Mouse (Mus musculus): ENCODE data around the gene Insc. TPM values are rescaled to one million over a fixed set of nuclear protein-coding genes. Genes with fewer than 3 reads are reported as not detected.
"Not testable (repeated sequence)": the region's sequence is repeated elsewhere in the genome, so short reads cannot be mapped to it uniquely, and the experiment has no call there.

Insc gene
- polyA plus RNA-seq, 1 experiment from 2014 or later, result 0.21 TPM

DNA sequence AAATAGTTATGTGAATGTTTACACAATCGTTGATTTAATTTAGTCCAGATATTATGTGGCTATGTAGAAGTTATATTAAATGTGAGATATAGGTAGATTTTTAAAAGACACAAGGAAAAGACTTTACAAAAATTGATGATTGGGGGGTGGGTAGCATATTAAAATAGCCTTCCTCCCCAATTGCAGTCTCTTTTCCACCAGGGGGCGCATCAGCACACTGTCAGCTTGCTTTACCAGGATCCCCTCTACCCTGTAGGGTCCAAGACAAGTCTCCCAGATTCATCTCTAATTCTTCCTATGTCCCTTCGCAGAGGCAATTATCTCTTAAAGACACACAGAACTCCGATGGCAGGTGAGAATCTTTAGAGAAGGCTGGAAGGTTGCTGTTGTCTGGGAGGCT lies 11.8 kb upstream of the Insc start:
- POLR2A ChIA-PET, result not testable (repeated sequence)

GRCm38 (mm10) chr7:114736256-114736655 lies 7.2 kb upstream of the Insc start:
- POLR2A ChIA-PET, result interaction anchor here (1.6 kb wide), 1 partner anchor 84 kb away, joined by 3 read pairs; no protein-coding TSS in a partner anchor
- no peak for DNase-seq (ENCODE audit: low read depth, low spot score)

More for the DNA sequence above, 11.8 kb upstream of the Insc start:
- TF ChIP-seq CTCF (IDR thresholded peaks at IDR 0.05), result peak; percentile 70
- CTCF ChIA-PET, result interaction anchor here (1.2 to 10.1 kb wide), 3 partner anchors 12 to 84 kb away, joined by 4 to 73 read pairs (median 6); no protein-coding TSS in a partner anchor
- not testable (repeated sequence) for ATAC-seq; DNase-seq (ENCODE audit: low read depth, low spot score); H3K27me3 ChIP-seq
- in situ Hi-C loops (cut with MboI; ENCODE audit: low pct_unique_long_range_greater_than_20kb), result loop anchor here (5.0 kb wide), 1 partner anchor 39 kb away; no protein-coding TSS in a partner anchor

GRCm38 (mm10) chr7:114738166-114738565 lies 5.3 kb upstream of the Insc start:
- ChIA-PET POLR2A (no interaction called here), CTCF (no interaction called here)
- ATAC-seq, result no peak
- DNase-seq (ENCODE audit: low read depth, low spot score), result peak; percentile 39
- in situ Hi-C loops (cut with MboI; ENCODE audit: low pct_unique_long_range_greater_than_20kb), result loop anchor here (5.0 kb wide), 1 partner anchor 79 kb away; no protein-coding TSS in a partner anchor
- TF ChIP-seq CTCF (IDR thresholded peaks at IDR 0.05), result no peak
- H3K27me3 ChIP-seq, result no peaks in the 10 kb centered on the region

More at GRCm38 (mm10) chr7:114736256-114736655, 7.2 kb upstream of the Insc start:
- in situ Hi-C loops (cut with MboI; ENCODE audit: low pct_unique_long_range_greater_than_20kb), result loop anchor here (5.0 kb wide), 1 partner anchor 81 kb away; no protein-coding TSS in a partner anchor
- no peaks in the 10 kb centered on the region for H3K27me3 ChIP-seq
- no peak for TF ChIP-seq CTCF (IDR thresholded peaks at IDR 0.05)
- CTCF ChIA-PET, result interaction anchor here (1.3 to 1.4 kb wide), 3 partner anchors 17 to 82 kb away, joined by 3 to 5 read pairs (median 3); no protein-coding TSS in a partner anchor
- ATAC-seq, result no peak

GRCm38 (mm10) chr7:114740360-114741165 lies 2.9 kb upstream of the Insc start:
- ATAC-seq, result no peak
- in situ Hi-C loops (cut with MboI; ENCODE audit: low pct_unique_long_range_greater_than_20kb), result no loop called here
- CTCF ChIA-PET, result interaction anchor here (0.9 kb wide), 1 partner anchor 24 kb away, joined by 3 read pairs; no protein-coding TSS in a partner anchor
- POLR2A ChIA-PET, result no interaction called here
- H3K27me3 ChIP-seq, result no peaks in the 10 kb centered on the region
- no peak for DNase-seq (ENCODE audit: low read depth, low spot score)
- no peak for TF ChIP-seq CTCF (IDR thresholded peaks at IDR 0.05)

DNA sequence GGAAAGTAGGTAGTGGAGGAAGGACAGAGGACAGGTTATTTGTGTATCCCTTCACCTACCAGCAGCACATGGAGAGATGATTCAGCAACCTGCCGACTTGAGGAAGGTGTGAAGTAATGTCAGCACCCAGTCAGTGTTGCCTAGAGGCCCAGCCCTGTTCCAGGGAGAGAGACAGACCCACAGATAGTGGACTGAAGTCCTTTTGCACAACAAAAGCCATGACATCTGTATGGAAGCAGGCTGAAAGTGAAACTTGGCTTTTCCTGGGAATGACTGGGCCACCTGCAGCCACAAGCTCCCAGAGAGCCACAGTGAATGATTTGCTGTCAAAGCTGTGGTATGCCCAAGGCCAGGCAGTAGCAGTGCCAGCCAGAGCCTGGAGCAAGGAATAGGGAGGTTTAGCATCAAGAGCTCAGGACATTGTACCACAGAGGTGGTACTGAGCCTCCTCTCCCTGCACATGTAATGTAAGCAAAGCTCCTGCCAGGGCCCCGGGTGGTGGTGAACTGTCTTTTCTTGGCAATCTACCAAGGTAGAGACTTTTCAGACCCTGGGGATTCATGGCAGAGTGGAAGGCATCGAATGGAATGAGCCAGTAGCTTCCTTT lies 1.2 kb downstream of the Insc start:
- ChIA-PET CTCF (interaction anchor here (1.4 to 2.2 kb wide), 2 partner anchors 73 to 76 kb away, joined by 3 to 7 read pairs; no protein-coding TSS in a partner anchor), POLR2A (interaction anchor here (0.6 to 0.7 kb wide), 2 partner anchors 45 to 73 kb away, joined by 3 read pairs; no protein-coding TSS in a partner anchor)
- peak; percentile 40 for ATAC-seq
- in situ Hi-C loops (cut with MboI; ENCODE audit: low pct_unique_long_range_greater_than_20kb), result no loop called here
- no peaks in the 10 kb centered on the region for H3K27me3 ChIP-seq
- DNase-seq (ENCODE audit: low read depth, low spot score), result peak; percentile 54
- no peak for TF ChIP-seq CTCF (IDR thresholded peaks at IDR 0.05)

GRCm38 (mm10) chr7:114745481-114746271 lies 2.2 kb downstream of the Insc start:
- no peak for TF ChIP-seq CTCF (IDR thresholded peaks at IDR 0.05)
- CTCF ChIA-PET, result interaction anchor here (1.4 to 2.2 kb wide), 2 partner anchors 72 to 75 kb away, joined by 3 to 7 read pairs; no protein-coding TSS in a partner anchor
- H3K27me3 ChIP-seq, result no peaks in the 10 kb centered on the region
- no peak for DNase-seq (ENCODE audit: low read depth, low spot score)
- POLR2A ChIA-PET, result interaction anchor here (0.6 to 0.7 kb wide), 3 partner anchors 28 to 376 kb away, joined by 3 read pairs; no protein-coding TSS in a partner anchor
- ATAC-seq, result no peak
- in situ Hi-C loops (cut with MboI; ENCODE audit: low pct_unique_long_range_greater_than_20kb), result no loop called here

DNA sequence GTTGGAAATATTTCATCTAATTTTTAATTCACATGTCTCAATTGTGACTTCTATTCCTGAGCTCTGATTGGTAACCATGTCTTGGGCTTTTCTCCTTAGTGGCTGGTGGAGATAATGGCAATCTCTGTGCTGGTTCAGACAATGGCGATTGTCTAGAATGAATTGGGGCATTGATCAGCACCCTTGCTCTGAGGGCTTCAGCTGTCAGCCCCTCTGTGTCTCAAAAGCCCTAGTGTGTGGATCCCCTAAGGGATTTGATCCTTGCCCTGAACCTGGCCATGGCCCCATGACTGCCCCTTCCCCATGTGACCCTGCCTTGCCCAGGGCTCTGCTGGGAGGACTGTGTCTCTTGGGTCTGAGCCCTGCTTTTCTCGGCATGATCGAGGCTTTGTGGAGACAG lies 4.1 kb downstream of the Insc start:
- no peak for ATAC-seq
- ChIA-PET POLR2A (interaction anchor here (0.6 kb wide), 1 partner anchor 34 kb away, joined by 4 read pairs; no protein-coding TSS in a partner anchor), CTCF (no interaction called here)
- in situ Hi-C loops (cut with MboI; ENCODE audit: low pct_unique_long_range_greater_than_20kb), result no loop called here
- no peaks in the 10 kb centered on the region for H3K27me3 ChIP-seq
- DNase-seq (ENCODE audit: low read depth, low spot score), result no peak
- TF ChIP-seq CTCF (IDR thresholded peaks at IDR 0.05), result no peak

DNA sequence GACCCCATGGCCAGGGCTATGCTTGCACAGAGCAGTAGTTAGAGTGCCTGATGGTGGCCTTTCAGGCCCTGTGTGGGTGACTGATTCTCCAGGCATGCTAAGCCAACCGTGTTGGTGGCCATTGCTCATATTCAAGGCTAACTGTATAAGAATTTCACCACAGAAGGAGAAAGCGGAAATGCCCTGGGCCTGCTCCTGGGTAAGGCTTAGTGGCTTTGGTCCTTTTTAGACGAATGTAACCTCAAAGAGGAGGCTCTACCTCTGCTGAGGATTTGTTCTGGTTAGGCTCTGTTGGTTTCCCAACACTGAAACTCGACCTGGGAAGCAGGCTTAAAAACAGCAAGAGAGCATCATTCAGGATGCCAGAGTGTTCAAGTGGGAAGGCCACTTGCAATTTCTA lies 4.7 kb downstream of the Insc start:
- peak; percentile 63 for ATAC-seq
- ChIA-PET CTCF (no interaction called here), POLR2A (no interaction called here)
- DNase-seq (ENCODE audit: low read depth, low spot score), result peak; percentile 63
- in situ Hi-C loops (cut with MboI; ENCODE audit: low pct_unique_long_range_greater_than_20kb), result no loop called here
- no peak for TF ChIP-seq CTCF (IDR thresholded peaks at IDR 0.05)
- no peaks in the 10 kb centered on the region for H3K27me3 ChIP-seq

- ATAC-seq, result no peak
- ChIA-PET POLR2A (no interaction called here), CTCF (no interaction called here)
- no peaks in the 10 kb centered on the region for H3K27me3 ChIP-seq
- in situ Hi-C loops (cut with MboI; ENCODE audit: low pct_unique_long_range_greater_than_20kb), result no loop called here
- no peak for TF ChIP-seq CTCF (IDR thresholded peaks at IDR 0.05)
- no peak for DNase-seq (ENCODE audit: low read depth, low spot score)
These were observed 10.0 kb downstream of the Insc start for GRCm38 (mm10) chr7:114753471-114753870.

GRCm38 (mm10) chr7:114754196-114754595 lies 10.7 kb downstream of the Insc start:
- in situ Hi-C loops (cut with MboI; ENCODE audit: low pct_unique_long_range_greater_than_20kb), result no loop called here
- no peaks in the 10 kb centered on the region for H3K27me3 ChIP-seq
- DNase-seq (ENCODE audit: low read depth, low spot score) (no peak), ATAC-seq (no peak)
- CTCF ChIA-PET, result no interaction called here
- no peak for TF ChIP-seq CTCF (IDR thresholded peaks at IDR 0.05)
- POLR2A ChIA-PET, result no interaction called here

All from Patski (cell line).